Mouse (Mus musculus) small intestine, adult 2 months (tissue): ENCODE data around the gene Tmem108. TPM values are rescaled to one million over a fixed set of nuclear protein-coding genes. Genes with fewer than 3 reads are reported as not detected.
A peak's percentile ranks its signal among the peaks of the same experiment; 100 is the strongest.

Experiments
- H3K27ac ChIP-seq: fragments of 200-500 bp; 2 replicates; pipeline ENCODE4 v1.5.1; 2012; ENCODE audit warnings: low read depth, low read length, control low read depth, inconsistent platforms; ENCODE audit not compliant: insufficient read depth
- H3K27me3 ChIP-seq: fragments of 200-500 bp; 2 replicates; pipeline ENCODE4 v1.6.1; 2012; ENCODE audit warnings: mild to moderate bottlenecking, moderate library complexity, low read length, inconsistent platforms; ENCODE audit not compliant: control insufficient read depth, insufficient read depth
- H3K36me3 ChIP-seq: fragments of 200-500 bp; 2 replicates; pipeline ENCODE4 v1.6.1; 2012; ENCODE audit warnings: mild to moderate bottlenecking, low read length, control low read depth, inconsistent platforms; ENCODE audit not compliant: control insufficient read depth, insufficient read depth
- H3K4me1 ChIP-seq: fragments of 200-500 bp; 2 replicates; pipeline ENCODE4 v1.6.1; 2012; ENCODE audit warnings: low read length, inconsistent platforms, mixed read lengths; ENCODE audit not compliant: control insufficient read depth, insufficient read depth, insufficient read length
- H3K4me3 ChIP-seq: fragments of 200-500 bp; 2 replicates; pipeline ENCODE4 v1.5.1; 2012; ENCODE audit warnings: low read depth, mild to moderate bottlenecking, control low read depth, inconsistent platforms, low read length, moderate library complexity
- CTCF ChIP-seq: fragments of 200-500 bp; IDR thresholded peaks from 2 replicates; pipeline ENCODE4 v1.5.1; 2012; ENCODE audit warnings: low read depth, mild to moderate bottlenecking, control low read depth, inconsistent platforms, low read length, moderate library complexity, mixed read lengths; ENCODE audit not compliant: insufficient replicate concordance, insufficient read length; ENCODE audit errors: extremely low read depth
- POLR2A ChIP-seq: fragments of 200-500 bp; IDR thresholded peaks from 2 replicates; pipeline ENCODE4 v1.6.1; 2012; ENCODE audit warnings: low read depth, mild to moderate bottlenecking, control low read depth, inconsistent platforms, low read length, moderate library complexity
- WGBS: fragments of 180-500 bp; shearing (Covaris S2); methylation state at CpG from one replicate; pipeline ENCODE4 v1.1.7; 2018; 5-methylcytosine and 5-hydroxymethylcytosine counted together
- polyA plus RNA-seq: library from polyadenylated mRNA; depleted of rRNA; stranded (reverse); fragments of >200 nt; gene quantifications from 2 replicates; pipeline ENCODE4 v1.2.3, GENCODE M21; 2012

Tmem108 gene
- polyA plus RNA-seq, 1 experiment = 0.85 TPM

DNA sequence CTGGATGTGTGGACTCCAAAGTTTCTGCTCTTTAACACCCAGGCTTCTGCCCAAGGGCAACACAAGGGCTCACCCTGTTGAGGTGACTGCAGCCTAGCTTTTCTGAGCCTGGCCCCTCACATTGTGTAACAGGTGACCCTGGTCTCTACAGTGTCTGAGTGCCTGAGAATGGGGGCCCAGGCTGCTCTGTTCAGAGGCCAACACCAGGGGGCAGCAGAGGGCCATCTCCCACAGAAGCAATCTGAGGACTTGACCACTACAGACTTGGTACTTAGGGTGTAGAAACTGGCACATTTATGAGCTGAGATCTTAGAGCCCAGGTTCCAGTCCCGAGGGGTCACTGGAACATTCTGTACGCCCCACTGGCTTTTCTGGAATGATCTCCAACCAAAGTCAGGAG lies 271.2 kb downstream of the Tmem108 start:
- WGBS = 22% methylated on average over 2 of the region's 2 CpGs
- H3K36me3 ChIP-seq = no peaks in the 10 kb centered on the region
- H3K27me3 ChIP-seq = no peaks in the 10 kb centered on the region
- TF ChIP-seq POLR2A (no peak), CTCF (peak; percentile 91; the same call in 1 of the 2 replicates)
- no peak overlapping the region for H3K4me3 ChIP-seq
- no peaks in the 10 kb centered on the region for H3K4me1 ChIP-seq
- H3K27ac ChIP-seq = no peak overlapping the region

DNA sequence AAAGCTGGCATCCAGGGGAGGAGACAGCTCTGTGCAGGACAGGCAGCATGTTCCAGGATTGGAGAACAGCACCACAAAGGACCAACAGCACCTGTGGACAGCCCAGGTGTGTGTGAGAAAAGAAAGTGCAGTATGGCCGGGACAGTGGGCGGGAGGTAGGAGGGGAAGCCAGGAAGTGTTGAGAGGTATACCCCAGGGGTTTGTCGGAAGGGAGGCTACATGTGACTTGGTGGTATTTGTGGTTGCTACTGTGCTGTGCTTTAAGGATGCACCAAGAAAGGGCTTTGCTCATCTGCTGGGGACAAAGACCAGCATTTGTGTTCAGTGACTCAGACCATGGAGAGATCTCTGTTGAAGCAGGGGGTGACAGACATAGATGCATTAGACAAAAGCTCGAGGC lies 271.8 kb downstream of the Tmem108 start:
- Histone ChIP-seq H3K4me1 (no peaks in the 10 kb centered on the region), H3K27me3 (no peaks in the 10 kb centered on the region), H3K36me3 (no peaks in the 10 kb centered on the region), H3K27ac (no peak overlapping the region), H3K4me3 (no peak overlapping the region)
- 65% methylated on average over 4 of the region's 4 CpGs for WGBS
- TF ChIP-seq CTCF (no peak), POLR2A (no peak)

DNA sequence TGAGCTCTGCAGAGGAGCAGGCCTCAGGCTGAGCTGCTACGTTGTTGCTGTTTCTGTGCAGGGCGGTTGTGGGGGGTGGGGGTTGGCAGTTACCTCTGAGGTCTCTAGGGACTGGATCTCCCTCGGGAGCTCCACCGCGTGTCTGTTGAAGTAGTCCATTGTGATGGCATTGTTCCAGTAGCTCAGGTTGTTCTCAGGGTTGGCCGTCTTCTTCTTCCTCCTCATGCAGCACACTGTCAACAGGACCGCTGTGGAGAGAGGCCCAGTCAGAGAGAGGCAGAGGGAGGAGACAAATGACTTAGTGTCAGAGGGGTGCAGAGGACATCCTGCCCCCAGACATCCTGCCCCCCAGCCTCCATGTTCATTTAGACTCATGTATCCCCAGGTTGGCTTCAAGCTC lies 272.5 kb downstream of the Tmem108 start:
- Histone ChIP-seq H3K27ac (no peak overlapping the region), H3K4me3 (no peak overlapping the region), H3K4me1 (no peaks in the 10 kb centered on the region), H3K36me3 (no peaks in the 10 kb centered on the region), H3K27me3 (no peaks in the 10 kb centered on the region)
- TF ChIP-seq POLR2A (no peak), CTCF (no peak)
- 51% methylated on average over 7 of the region's 7 CpGs for WGBS

DNA sequence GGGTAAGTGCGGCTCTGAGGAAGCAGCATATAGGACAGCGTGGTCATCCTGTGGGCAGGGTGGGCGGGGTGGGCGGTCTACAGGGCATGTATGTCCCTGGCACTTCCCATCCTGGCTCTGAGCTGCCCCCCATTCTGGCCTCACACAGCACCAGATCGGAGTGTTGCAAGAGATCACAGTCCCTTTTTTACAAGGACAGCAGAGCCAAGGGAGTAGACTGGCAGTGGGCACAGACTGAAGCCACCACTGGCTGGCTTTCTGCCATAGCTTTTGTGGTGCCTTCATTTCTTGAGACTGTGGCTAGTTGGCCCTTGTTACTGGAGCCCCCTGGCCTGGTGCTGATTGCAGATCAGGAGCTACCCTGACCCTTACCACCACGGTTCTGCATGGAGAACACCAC lies 275.4 kb downstream of the Tmem108 start:
- Histone ChIP-seq H3K27me3 (no peaks in the 10 kb centered on the region), H3K4me1 (no peaks in the 10 kb centered on the region), H3K4me3 (no peak overlapping the region), H3K36me3 (no peaks in the 10 kb centered on the region), H3K27ac (no peak overlapping the region)
- WGBS = 77% methylated on average over 6 of the region's 6 CpGs
- TF ChIP-seq CTCF (no peak), POLR2A (no peak)

DNA sequence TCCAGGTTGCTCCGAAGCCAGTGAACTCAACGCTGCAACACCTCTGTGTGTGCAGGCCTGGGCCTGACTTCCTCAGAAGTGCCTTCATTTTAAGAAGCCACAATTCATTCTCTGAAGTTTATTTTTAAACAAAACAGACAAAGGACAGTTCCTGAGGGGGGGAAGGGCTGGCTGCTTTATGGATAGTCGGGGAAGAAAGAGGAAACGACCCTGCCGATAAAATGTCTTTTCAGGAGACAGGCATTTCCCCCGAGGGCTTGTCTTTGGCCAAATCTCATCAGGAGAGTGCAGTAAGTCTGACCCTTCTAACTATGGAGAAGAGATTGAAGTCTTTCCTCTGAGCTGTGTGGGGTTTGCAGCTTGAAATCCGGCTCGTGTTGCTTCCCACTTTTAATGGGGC lies 276.0 kb downstream of the Tmem108 start:
- TF ChIP-seq CTCF = no peak
- no peak for TF ChIP-seq POLR2A
- no peaks in the 10 kb centered on the region for H3K4me1 ChIP-seq
- no peaks in the 10 kb centered on the region for H3K27me3 ChIP-seq
- H3K4me3 ChIP-seq = no peak overlapping the region
- no peak overlapping the region for H3K27ac ChIP-seq
- WGBS = 44% methylated on average over 8 of the region's 8 CpGs
- H3K36me3 ChIP-seq = no peaks in the 10 kb centered on the region

DNA sequence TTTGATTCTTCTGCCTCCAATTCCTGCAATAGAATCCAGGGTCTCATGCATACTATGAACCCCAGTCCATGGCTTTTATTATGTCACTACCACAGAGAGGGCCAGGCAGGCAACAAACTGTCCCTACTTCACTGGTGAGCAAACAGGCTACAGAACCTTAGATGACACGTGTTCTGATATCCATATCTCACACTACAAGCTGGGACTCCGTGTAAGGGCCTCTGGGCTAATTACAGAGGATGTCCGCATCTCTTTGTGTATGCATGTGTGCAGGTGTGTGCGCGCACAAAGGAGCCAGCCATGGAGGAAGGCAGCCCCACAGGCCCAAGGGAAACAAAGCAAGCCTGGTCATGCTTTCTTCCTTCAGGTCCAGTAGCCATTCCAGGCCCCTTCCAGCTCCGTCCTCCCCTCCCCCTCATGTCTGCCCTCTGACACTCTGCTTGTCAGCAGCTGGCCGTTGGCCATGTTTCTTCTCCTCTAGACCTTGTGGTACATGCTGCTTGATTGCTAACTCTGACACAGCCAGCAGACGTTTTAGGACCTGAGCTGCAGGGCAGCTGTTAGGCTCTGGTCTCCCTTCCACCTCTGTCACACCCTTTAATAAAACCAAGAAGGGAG lies 280.9 kb downstream of the Tmem108 start:
- no peak for TF ChIP-seq POLR2A
- TF ChIP-seq CTCF = no peak
- H3K27me3 ChIP-seq = no peaks in the 10 kb centered on the region
- H3K27ac ChIP-seq = no peak overlapping the region
- H3K4me3 ChIP-seq = no peak overlapping the region
- 45% methylated on average over 8 of the region's 8 CpGs for WGBS
- H3K4me1 ChIP-seq = no peaks in the 10 kb centered on the region
- no peaks in the 10 kb centered on the region for H3K36me3 ChIP-seq

DNA sequence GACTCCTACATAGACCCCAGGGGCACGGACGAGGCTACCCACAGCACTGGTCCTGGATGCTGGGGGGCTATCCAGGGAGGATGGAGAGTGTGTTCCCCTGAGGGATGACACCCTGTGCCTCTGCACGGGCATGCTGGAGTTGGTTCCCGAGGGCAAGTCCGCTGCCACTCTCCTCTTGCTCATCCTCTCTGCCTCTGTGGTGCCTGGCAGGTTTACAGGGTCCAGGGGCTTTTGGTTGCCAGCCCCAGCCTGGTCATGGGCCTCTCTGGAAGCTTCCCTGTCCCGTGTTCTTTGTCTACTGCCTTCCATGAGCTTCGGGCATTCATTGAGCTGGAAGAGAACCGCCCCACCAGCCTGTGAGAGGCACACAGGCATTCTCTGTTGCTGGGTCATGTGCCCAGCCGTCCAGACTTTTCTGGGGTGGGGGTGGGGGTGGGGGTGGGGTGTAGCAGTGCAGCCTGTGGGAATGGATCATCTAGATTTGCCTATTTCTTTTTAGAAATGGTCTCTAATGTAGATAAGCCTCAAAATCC lies 281.5 kb downstream of the Tmem108 start, which contains the start of gene Bfsp2:
Bfsp2 (minus strand) TSS at position 377 of the 533 bp plus-strand sequence.
- H3K4me3 ChIP-seq = no peak within 1 kb of the TSS
- no peaks in the 10 kb centered on the region for H3K27me3 ChIP-seq
- no peaks in the 10 kb centered on the region; the same call in 1 of the 2 replicates for H3K4me1 ChIP-seq
- no peak within 1 kb of the TSS for H3K27ac ChIP-seq
- WGBS = 71% methylated on average over 9 of the region's 9 CpGs
- TF ChIP-seq CTCF = no peak
- no peak for TF ChIP-seq POLR2A
- no peaks in the 10 kb centered on the region for H3K36me3 ChIP-seq
